Mouse (Mus musculus) ES-E14 (cell line): Measurements from ENCODE around the gene Gm36210. TPM values are rescaled to one million over a fixed set of nuclear protein-coding genes. Genes with fewer than 3 reads are reported as not detected.
A peak's percentile ranks its signal among the peaks of the same experiment; 100 is the strongest.

Source experiments
- DNase-seq: peaks from one replicate; pipeline ENCODE4 v3.0.0-alpha.2; 2013; ENCODE audit warnings: low read depth, low spot score
- H3K27ac ChIP-seq: 2 replicates; pipeline ENCODE4 v1.5.1; 2012; ENCODE audit warnings: low read depth, mild to moderate bottlenecking, low read length, moderate library complexity, mixed read lengths; ENCODE audit not compliant: poor library complexity, insufficient read depth, severe bottlenecking
- H3K36me3 ChIP-seq: 2 replicates; pipeline ENCODE4 v1.6.1; 2012; ENCODE audit warnings: mild to moderate bottlenecking, low read length, moderate library complexity, mixed read lengths; ENCODE audit not compliant: control insufficient read depth, poor library complexity, insufficient read depth, severe bottlenecking
- H3K4me1 ChIP-seq, 2 experiments: fragments of 150-350 bp in 1 of 2; sonication (generic) in 1 of 2; 2 replicates each; pipeline ENCODE4 v1.6.1; 2012; ENCODE audit warnings: low read length in 2 of 2, mild to moderate bottlenecking in 1 of 2, mixed read lengths in 1 of 2; ENCODE audit not compliant: control insufficient read depth in 2 of 2, insufficient read depth in 2 of 2, poor library complexity in 1 of 2
- H3K4me3 ChIP-seq, 2 experiments: fragments of 150-350 bp in 1 of 2; sonication (generic) in 1 of 2; 2 replicates each; pipeline ENCODE4 v1.5.1; 2012; ENCODE audit warnings: low read length in 2 of 2, low read depth in 1 of 2, mild to moderate bottlenecking in 1 of 2, mixed read lengths in 1 of 2; ENCODE audit not compliant: insufficient read depth in 1 of 2, poor library complexity in 1 of 2, severe bottlenecking in 1 of 2
- H3K9ac ChIP-seq: 2 replicates; pipeline ENCODE4 v1.6.1; 2012; ENCODE audit warnings: low read depth, mild to moderate bottlenecking, low read length, mixed read lengths; ENCODE audit not compliant: poor library complexity, insufficient read depth, severe bottlenecking
- H3K9me3 ChIP-seq: fragments of 150-350 bp; sonication (generic); 2 replicates; pipeline ENCODE4 v1.6.1; 2012; ENCODE audit warnings: low read depth, mild to moderate bottlenecking, low read length; ENCODE audit not compliant: control insufficient read depth, insufficient read depth
- CHD2 ChIP-seq: IDR thresholded peaks from 2 replicates; pipeline ENCODE4 v1.6.1; 2014; ENCODE audit warnings: mild to moderate bottlenecking, low read depth, low read length, inconsistent platforms
- HCFC1 ChIP-seq: IDR thresholded peaks from 2 replicates; pipeline ENCODE4 v1.6.1; 2012; ENCODE audit warnings: low read length, inconsistent platforms, borderline replicate concordance; ENCODE audit not compliant: insufficient read depth
- MAFK ChIP-seq: IDR thresholded peaks from 2 replicates; pipeline ENCODE4 v1.6.1; 2014; ENCODE audit warnings: mild to moderate bottlenecking, low read depth, low read length, inconsistent platforms; ENCODE audit not compliant: insufficient read depth
- ZC3H11A ChIP-seq: IDR thresholded peaks from 2 replicates; pipeline ENCODE4 v1.6.1; 2012; ENCODE audit warnings: low read depth, mild to moderate bottlenecking, inconsistent platforms, low read length, borderline replicate concordance
- ZNF384 ChIP-seq: IDR thresholded peaks from 2 replicates; pipeline ENCODE4 v1.6.1; 2012; ENCODE audit warnings: low read depth, low read length, inconsistent platforms
- in situ Hi-C, 2 experiments: fragments of 600-800 bp; cut with MboI; formaldehyde crosslinking; loops; one replicate each; pipeline ENCODE4 v1.15.1; 2025; ENCODE audit warnings: low sequenced_read_pairs in 2 of 2, inconsistent platforms in 1 of 2; ENCODE audit not compliant: unreplicated experiment in 2 of 2
- total RNA-seq: library from RNA; depleted of rRNA; stranded (reverse); fragments of 300-350 nt; gene quantifications from 2 replicates; pipeline ENCODE4 v1.2.3, GENCODE M21; 2012

The Gm36210 gene
- total RNA-seq, 1 experiment = 2.2 TPM

DNA sequence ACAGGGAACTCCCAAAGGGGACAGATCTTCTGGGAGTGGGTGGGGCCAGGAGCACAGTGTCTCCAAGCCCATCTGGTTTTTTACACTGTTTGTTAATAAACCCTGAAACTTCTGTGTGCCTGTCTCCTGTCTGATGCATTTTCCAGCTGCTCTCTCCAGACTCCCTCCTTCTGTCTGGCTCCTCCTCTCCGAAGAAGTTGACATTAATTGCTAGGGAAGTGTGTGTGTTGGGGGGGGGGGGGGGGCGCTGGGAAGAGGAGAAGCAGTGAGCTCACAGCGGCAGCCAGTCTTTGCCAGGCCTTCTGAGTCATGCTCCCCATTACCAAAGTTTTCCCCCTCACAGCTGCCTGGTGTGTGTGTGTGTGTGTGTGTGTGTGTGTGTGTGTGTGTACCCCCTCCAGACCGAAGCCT is 18.6 kb upstream of the Gm36210 start:
- Histone ChIP-seq H3K27ac (no peak overlapping the region), H3K9ac (no peak overlapping the region), H3K4me1 (peaks cover 4 to 35% of the 10 kb centered on the region in 2 experiments; a peak in 3 of 4 replicates), H3K36me3 (no peaks in the 10 kb centered on the region), H3K9me3 (no peaks in the 10 kb centered on the region), H3K4me3 (no peak overlapping the region)
- in situ Hi-C loops = no loop called here
- TF ChIP-seq ZNF384 (no peak), HCFC1 (no peak), MAFK (no peak), CHD2 (no peak), ZC3H11A (no peak)
- no peak for DNase-seq

GRCm38 (mm10) chr7:4924483-4924882 is 18.2 kb upstream of the Gm36210 start:
- peak overlapping the region in 1 of 2 experiments; percentile 54; a peak in 2 of 4 replicates for H3K4me3 ChIP-seq
- no peak for DNase-seq
- TF ChIP-seq MAFK (no peak), CHD2 (no peak), ZNF384 (no peak), HCFC1 (no peak), ZC3H11A (no peak)
- in situ Hi-C loops = no loop called here
- H3K36me3 ChIP-seq = no peaks in the 10 kb centered on the region; the same call in 1 of the 2 replicates
- H3K27ac ChIP-seq = no peak overlapping the region
- H3K4me1 ChIP-seq = peaks cover 4 to 36% of the 10 kb centered on the region in 2 experiments; a peak in 3 of 4 replicates
- H3K9ac ChIP-seq = no peak overlapping the region
- no peaks in the 10 kb centered on the region for H3K9me3 ChIP-seq

DNA sequence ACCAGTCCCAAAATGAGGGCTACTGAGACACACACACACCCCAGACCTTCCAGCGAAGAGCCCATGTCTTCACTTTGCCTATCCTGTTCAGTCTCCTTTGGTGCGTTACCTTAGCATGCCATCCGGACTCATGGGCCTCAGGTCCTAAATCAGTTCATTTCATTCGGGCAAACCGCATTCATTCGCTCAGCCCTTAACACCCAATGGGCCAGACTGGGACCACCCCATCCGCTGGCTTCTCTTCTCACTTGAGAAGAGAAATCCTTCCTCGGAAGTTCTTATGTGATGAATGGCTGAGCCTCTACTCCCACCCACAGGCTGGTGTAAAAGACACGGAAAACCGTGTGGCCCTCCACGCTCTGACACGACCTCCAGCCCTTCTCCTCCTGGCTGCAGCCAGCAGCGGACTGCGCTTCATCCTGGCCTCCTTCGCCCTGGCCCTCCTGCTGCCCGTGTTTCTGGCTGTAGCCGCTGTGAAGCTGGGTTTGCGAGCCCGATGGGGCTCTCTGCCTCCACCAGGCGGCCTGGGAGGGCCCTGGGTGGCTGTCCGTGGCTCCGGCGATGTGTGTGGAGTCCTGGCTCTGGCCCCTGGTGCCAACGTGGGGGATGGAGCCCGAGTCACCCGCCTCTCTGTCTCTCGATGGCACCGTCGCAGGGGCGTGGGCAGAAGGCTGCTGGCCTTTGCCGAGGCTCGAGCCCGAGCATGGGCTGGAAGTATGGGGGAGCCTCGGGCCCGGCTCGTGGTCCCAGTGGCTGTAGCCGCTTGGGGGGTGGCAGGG is 17.5 kb upstream of the Gm36210 start:
- in situ Hi-C loops = no loop called here
- no peak for TF ChIP-seq HCFC1
- TF ChIP-seq ZNF384 = no peak
- TF ChIP-seq ZC3H11A = no peak
- no peak for TF ChIP-seq MAFK
- no peak for TF ChIP-seq CHD2
- peaks cover 4 to 42% of the 10 kb centered on the region in 2 experiments; a peak in 3 of 4 replicates for H3K4me1 ChIP-seq

DNA sequence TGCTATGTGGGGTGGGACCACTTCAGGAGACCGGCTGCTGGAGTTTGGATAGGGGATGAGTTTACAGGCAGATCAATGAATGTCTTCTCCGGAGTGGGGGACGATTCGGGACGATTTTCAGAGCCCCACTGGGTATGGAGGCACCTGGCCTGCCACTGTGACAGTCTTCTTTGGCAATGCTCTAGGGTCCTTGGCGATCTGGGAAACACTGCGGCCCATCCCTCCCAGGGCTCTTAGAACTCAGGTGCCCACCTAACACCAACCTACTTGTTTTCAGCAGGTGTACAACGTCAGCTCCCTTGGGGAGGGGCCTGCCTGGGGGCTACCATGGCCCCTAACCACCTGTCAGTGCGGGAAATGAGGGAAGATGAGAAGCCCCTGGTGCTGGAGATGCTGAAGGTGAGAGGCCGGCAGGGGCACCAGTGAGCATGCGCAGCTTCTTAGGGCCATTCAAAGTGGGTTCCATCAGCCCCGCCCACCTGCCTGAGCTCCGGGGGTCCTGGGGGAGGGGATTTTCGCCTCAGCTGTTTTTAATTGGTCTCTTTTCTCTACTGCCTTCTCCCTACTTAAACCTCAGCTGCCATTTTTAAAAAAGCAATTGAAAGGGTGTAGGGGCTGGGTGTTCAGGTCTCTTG is 16.7 kb upstream of the Gm36210 start:
- H3K4me3 ChIP-seq = peak overlapping the region; percentile 38 to 54; a peak in 3 of 4 replicates
- no peak for TF ChIP-seq MAFK
- no peak for TF ChIP-seq CHD2
- TF ChIP-seq ZNF384 = no peak
- no peak for TF ChIP-seq HCFC1
- no peak for TF ChIP-seq ZC3H11A
- in situ Hi-C loops = no loop called here
- no peaks in the 10 kb centered on the region for H3K9me3 ChIP-seq
- H3K9ac ChIP-seq = peak overlapping the region; percentile 28; the same call in 1 of the 2 replicates
- H3K4me1 ChIP-seq = peaks cover 4 to 45% of the 10 kb centered on the region in 2 experiments; a peak in 3 of 4 replicates
- peaks cover 8% of the 10 kb centered on the region; the same call in 1 of the 2 replicates for H3K36me3 ChIP-seq
- peak; percentile 86 for DNase-seq
- H3K27ac ChIP-seq = no peak overlapping the region; the same call in 1 of the 2 replicates

More for the DNA sequence above, 17.5 kb upstream of the Gm36210 start:
- H3K9me3 ChIP-seq = no peaks in the 10 kb centered on the region
- H3K9ac ChIP-seq = peak overlapping the region; percentile 28
- H3K27ac ChIP-seq = no peak overlapping the region
- peak overlapping the region; percentile 38 to 54; a peak in 3 of 4 replicates for H3K4me3 ChIP-seq
- peaks cover 5% of the 10 kb centered on the region; the same call in 1 of the 2 replicates for H3K36me3 ChIP-seq
- no peak for DNase-seq
